Mouse (Mus musculus) lung, adult 2 months (tissue): Measurements from ENCODE around the gene Nipal3.

Source experiments
- CTCF ChIP-seq: fragments of 200-500 bp; IDR thresholded peaks from 2 replicates; pipeline ENCODE4 v1.5.1; 2011; ENCODE audit warnings: mild to moderate bottlenecking, low read length, control low read depth; ENCODE audit not compliant: insufficient read depth
- POLR2A ChIP-seq: fragments of 200-500 bp; IDR thresholded peaks from 2 replicates; pipeline ENCODE4 v1.6.1; 2011; ENCODE audit warnings: low read depth, mild to moderate bottlenecking, control low read depth, low read length, borderline replicate concordance; ENCODE audit errors: extremely low read depth

GRCm38 (mm10) chr4:135433086-135433442 lies 61.8 kb downstream of the Nipal3 start:
- TF ChIP-seq POLR2A, result no peak
- no peak for TF ChIP-seq CTCF
